Mouse (Mus musculus): ENCODE data around the gene Golga1. TPM values are rescaled to one million over a fixed set of nuclear protein-coding genes. Genes with fewer than 3 reads are reported as not detected.
"Not testable (repeated sequence)": the region's sequence is repeated elsewhere in the genome, so short reads cannot be mapped to it uniquely, and the experiment has no call there.

Golga1 gene
- total RNA-seq (2021), result 10 to 100 TPM; 20.9 to 26.9 TPM
- long read RNA-seq, experiment 1, full-length matches to known transcripts, result 2 of 12 reads
- long read RNA-seq, experiment 1, partial matches to known transcripts, result 5 of 12 reads
- long read RNA-seq, experiment 1, other reads (novel, unspliced or antisense), result 5 of 12 reads
- long read RNA-seq, experiment 2, partial matches to known transcripts, result 0 of 4 reads
- long read RNA-seq, experiment 2, other reads (novel, unspliced or antisense), result 4 of 4 reads

- peak; percentile 93 to 95 for DNase-seq
Observed at GRCm38 (mm10) chr2:39065400-39065987, at the start of gene Golga1. TSS of gene Golga1 (minus strand) at chr2:39065541.

GRCm38 (mm10) chr2:39114093-39114492 is 48.8 kb upstream of the Golga1 start:
- DNase-seq, result no peak

- no peak for DNase-seq
Observed at GRCm38 (mm10) chr2:39110514-39110913, 45.2 kb upstream of the Golga1 start.

GRCm38 (mm10) chr2:39109712-39110111 is 44.4 kb upstream of the Golga1 start:
- DNase-seq, result not testable (repeated sequence)

- not testable (repeated sequence) for DNase-seq
Observed at GRCm38 (mm10) chr2:39099951-39100350, 34.6 kb upstream of the Golga1 start.

GRCm38 (mm10) chr2:39097993-39098392 is 32.7 kb upstream of the Golga1 start:
- peak in 1 of 2 experiments; percentile 6 for DNase-seq

- DNase-seq, result peak in 1 of 2 experiments; percentile 14
Observed at GRCm38 (mm10) chr2:39091966-39092365, 26.6 kb upstream of the Golga1 start.

GRCm38 (mm10) chr2:39082706-39083105 is 17.4 kb upstream of the Golga1 start:
- no peak for DNase-seq

- no peak for DNase-seq
Observed at GRCm38 (mm10) chr2:39070666-39071065, 5.3 kb upstream of the Golga1 start.

- DNase-seq, result no peak
Observed at GRCm38 (mm10) chr2:39069096-39069495, 3.8 kb upstream of the Golga1 start.

- DNase-seq, result no peak
Observed at GRCm38 (mm10) chr2:39064687-39065399, 498 bp downstream of the Golga1 start.

- DNase-seq, result no peak
Observed at GRCm38 (mm10) chr2:39048515-39048914, 16.8 kb downstream of the Golga1 start.

GRCm38 (mm10) chr2:39040215-39040614 is 25.1 kb downstream of the Golga1 start:
- DNase-seq, result no peak

- DNase-seq, result no peak
Observed at GRCm38 (mm10) chr2:39031611-39032010, 33.7 kb downstream of the Golga1 start.

GRCm38 (mm10) chr2:39020004-39020403 is 45.3 kb downstream of the Golga1 start:
- no peak for DNase-seq

GRCm38 (mm10) chr2:39016581-39016980 is 48.8 kb downstream of the Golga1 start:
- no peak for DNase-seq

- peak; percentile 16 to 50 for DNase-seq
Observed at GRCm38 (mm10) chr2:39012768-39013279, 52.5 kb downstream of the Golga1 start.

GRCm38 (mm10) chr2:39011971-39012370 is 53.4 kb downstream of the Golga1 start:
- no peak for DNase-seq

GRCm38 (mm10) chr2:39011264-39011663 is 54.1 kb downstream of the Golga1 start:
- DNase-seq, result no peak

GRCm38 (mm10) chr2:39010144-39010543 is 55.2 kb downstream of the Golga1 start:
- DNase-seq, result not testable (repeated sequence)

GRCm38 (mm10) chr2:39008954-39009365 is 56.4 kb downstream of the Golga1 start:
- DNase-seq, result peak in 1 of 2 experiments; percentile 64

GRCm38 (mm10) chr2:39008350-39008851 is 56.9 kb downstream of the Golga1 start:
- DNase-seq, result no peak

- peak; percentile 97 for DNase-seq
Observed at GRCm38 (mm10) chr2:39007865-39008264, 57.5 kb downstream of the Golga1 start.

Measured in adrenal gland, postnatal 36 days (tissue).